Mouse (Mus musculus): Measurements from ENCODE around the gene C5ar1. TPM values are rescaled to one million over a fixed set of nuclear protein-coding genes. Genes with fewer than 3 reads are reported as not detected.

The C5ar1 gene
- total and polyA plus RNA-seq, 3 experiments, result 7.9 to 10.0 (median 8.1) TPM

DNA sequence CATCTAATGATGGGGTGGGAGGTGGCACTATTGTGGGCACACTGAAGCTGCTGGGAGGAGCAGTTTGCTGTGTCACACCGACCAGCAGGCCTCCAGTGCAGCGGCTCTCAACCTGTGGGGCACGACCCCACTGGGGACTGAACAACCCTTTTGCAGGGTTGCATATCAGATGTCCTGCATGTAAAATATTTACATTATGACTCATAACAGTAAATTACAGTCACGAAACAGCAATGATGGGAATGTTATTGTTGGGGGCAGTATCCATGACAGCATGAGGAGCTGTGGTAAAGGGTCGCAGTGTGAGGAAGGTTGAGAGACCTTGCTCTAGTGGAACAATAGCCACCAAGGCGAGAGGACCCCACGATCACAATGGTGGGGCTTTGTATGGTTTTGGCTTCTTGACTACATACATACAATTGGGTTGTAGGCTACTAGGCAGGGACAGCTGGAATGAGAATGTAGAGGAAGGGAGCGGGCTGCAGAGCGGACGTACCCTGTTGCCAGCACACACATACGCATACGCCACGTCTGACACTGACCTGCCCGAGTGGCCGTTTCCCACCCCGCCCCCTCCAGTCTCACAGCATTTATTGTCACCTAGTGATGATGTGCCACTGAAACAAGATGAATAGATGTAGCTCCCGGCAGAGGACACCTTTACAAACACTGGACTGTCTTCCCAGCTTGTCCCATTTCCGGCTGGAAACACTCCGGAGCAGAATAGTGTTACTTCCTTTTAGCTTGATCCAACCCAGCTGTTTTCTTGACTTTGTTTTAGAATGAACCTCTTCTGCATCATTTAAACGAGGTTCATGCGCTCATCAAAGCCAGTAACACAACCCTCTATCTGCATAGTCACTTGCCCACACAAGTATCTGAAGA, 50.3 kb downstream of the C5ar1 start:
- no peak for DNase-seq
- Histone ChIP-seq H3K4me3 (no peak overlapping the region), H3K79me2 (replicated peaks; ENCODE audit: control insufficient read depth, insufficient read depth, low read length) (no peaks in the 10 kb centered on the region), H3K27me3 (ENCODE audit: control insufficient read depth, insufficient read depth, low read length) (no peaks in the 10 kb centered on the region), H3K36me3 (ENCODE audit: control insufficient read depth, insufficient read depth, low read length) (no peaks in the 10 kb centered on the region), H3K4me1 (ENCODE audit: control insufficient read depth, insufficient read depth, low read length) (no peaks in the 10 kb centered on the region), H3K9ac (ENCODE audit: low read depth, low read length) (no peak overlapping the region), H3K27ac (no peak overlapping the region)
- 74% methylated on average over 21 of the region's 21 CpGs for WGBS
- TF ChIP-seq EP300 (IDR thresholded peaks at IDR 0.05; ENCODE audit: insufficient read depth, low read depth, low read length), result no peak
- no peak for TF ChIP-seq POLR2A (IDR thresholded peaks at IDR 0.05; ENCODE audit: insufficient read depth, low read depth, low read length)
- no peak for TF ChIP-seq CTCF (IDR thresholded peaks at IDR 0.05)
- intact Hi-C loops (cut with DNase I), result no loop called here

DNA sequence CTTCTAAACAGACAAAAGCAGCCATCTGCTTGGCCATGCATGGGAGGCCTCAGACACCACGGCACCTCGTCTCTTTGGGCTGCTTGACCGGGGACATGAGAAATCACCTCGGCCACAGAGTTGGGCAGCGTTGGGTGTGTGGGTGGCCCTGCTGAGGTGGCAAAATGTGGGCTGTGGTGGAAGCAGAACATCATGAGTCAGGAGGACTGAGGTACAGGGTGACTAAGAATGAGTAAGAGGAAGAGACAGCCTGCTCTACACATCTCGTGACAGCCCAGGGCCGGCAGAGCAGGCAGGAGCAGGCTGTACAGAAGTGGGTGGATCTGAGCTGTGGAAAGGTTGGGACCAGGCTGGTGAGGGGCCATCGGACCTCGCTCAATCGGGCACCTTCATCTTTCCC, 51.8 kb downstream of the C5ar1 start:
- WGBS, result 73% methylated on average over 10 of the region's 10 CpGs
- TF ChIP-seq CTCF (IDR thresholded peaks at IDR 0.05) (no peak), EP300 (IDR thresholded peaks at IDR 0.05; ENCODE audit: insufficient read depth, low read depth, low read length) (no peak), POLR2A (IDR thresholded peaks at IDR 0.05; ENCODE audit: insufficient read depth, low read depth, low read length) (no peak)
- peak in 1 of 2 experiments; percentile 47 for DNase-seq
- Histone ChIP-seq H3K79me2 (replicated peaks; ENCODE audit: control insufficient read depth, insufficient read depth, low read length) (no peaks in the 10 kb centered on the region), H3K36me3 (ENCODE audit: control insufficient read depth, insufficient read depth, low read length) (no peaks in the 10 kb centered on the region), H3K4me1 (ENCODE audit: control insufficient read depth, insufficient read depth, low read length) (no peaks in the 10 kb centered on the region), H3K27me3 (ENCODE audit: control insufficient read depth, insufficient read depth, low read length) (no peaks in the 10 kb centered on the region), H3K4me3 (no peak overlapping the region), H3K27ac (no peak overlapping the region; the same call in 1 of the 2 replicates), H3K9ac (ENCODE audit: low read depth, low read length) (no peak overlapping the region)
- intact Hi-C loops (cut with DNase I), result no loop called here

DNA sequence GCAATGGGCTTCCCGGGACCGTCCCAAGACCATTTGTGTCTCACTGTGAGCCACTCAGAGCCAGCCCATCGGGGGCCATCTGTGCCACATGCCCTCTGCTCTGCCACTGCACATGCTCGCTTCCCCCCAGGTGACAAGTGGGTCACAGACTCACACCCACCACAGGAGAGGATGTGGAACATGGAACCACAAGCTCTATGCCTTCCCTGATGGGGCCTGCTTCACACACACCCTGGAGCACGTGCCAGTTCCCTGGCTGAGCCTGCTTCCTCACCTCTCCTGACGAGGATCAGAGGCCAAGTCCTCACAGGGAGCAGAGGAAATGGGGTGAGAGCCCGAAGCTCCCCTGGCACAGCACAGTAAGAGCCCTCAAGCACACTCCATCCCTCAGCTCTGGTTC, 52.3 kb downstream of the C5ar1 start:
- H3K27me3 ChIP-seq (ENCODE audit: control insufficient read depth, insufficient read depth, low read length), result no peaks in the 10 kb centered on the region
- no peaks in the 10 kb centered on the region for H3K79me2 ChIP-seq (replicated peaks; ENCODE audit: control insufficient read depth, insufficient read depth, low read length)
- no peak overlapping the region; the same call in 1 of the 2 replicates for H3K27ac ChIP-seq
- H3K4me1 ChIP-seq (ENCODE audit: control insufficient read depth, insufficient read depth, low read length), result no peaks in the 10 kb centered on the region
- H3K36me3 ChIP-seq (ENCODE audit: control insufficient read depth, insufficient read depth, low read length), result no peaks in the 10 kb centered on the region
- WGBS, result 85% methylated on average over 7 of the region's 7 CpGs
- DNase-seq, result no peak
- H3K4me3 ChIP-seq, result no peak overlapping the region
- TF ChIP-seq POLR2A (IDR thresholded peaks at IDR 0.05; ENCODE audit: insufficient read depth, low read depth, low read length) (no peak), CTCF (IDR thresholded peaks at IDR 0.05) (no peak), EP300 (IDR thresholded peaks at IDR 0.05; ENCODE audit: insufficient read depth, low read depth, low read length) (no peak)
- no peak overlapping the region for H3K9ac ChIP-seq (ENCODE audit: low read depth, low read length)
- intact Hi-C loops (cut with DNase I), result no loop called here

DNA sequence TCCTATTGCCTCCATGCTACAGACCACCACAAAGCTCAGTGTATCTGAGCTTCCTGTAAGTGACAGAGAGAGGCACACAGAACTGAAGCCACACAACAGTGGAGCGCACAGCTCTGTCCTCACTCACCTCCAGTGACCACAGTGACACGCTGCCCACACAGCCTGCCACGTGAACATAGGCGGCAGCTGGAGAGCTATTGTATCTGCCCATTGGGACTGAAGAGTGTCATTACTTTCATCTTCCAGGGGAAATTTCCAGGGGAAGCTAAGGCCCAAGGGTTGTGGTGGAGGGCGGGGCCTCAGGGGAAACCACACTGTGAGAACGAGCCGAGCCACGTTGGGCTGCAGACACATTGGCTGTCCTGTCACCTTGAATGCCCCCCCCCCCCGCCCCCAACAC, 54.5 kb downstream of the C5ar1 start:
- intact Hi-C loops (cut with DNase I), result no loop called here
- no peak for DNase-seq
- Histone ChIP-seq H3K27ac (no peak overlapping the region), H3K4me1 (ENCODE audit: control insufficient read depth, insufficient read depth, low read length) (no peaks in the 10 kb centered on the region), H3K79me2 (replicated peaks; ENCODE audit: control insufficient read depth, insufficient read depth, low read length) (no peaks in the 10 kb centered on the region), H3K36me3 (ENCODE audit: control insufficient read depth, insufficient read depth, low read length) (no peaks in the 10 kb centered on the region), H3K9ac (ENCODE audit: low read depth, low read length) (no peak overlapping the region), H3K27me3 (ENCODE audit: control insufficient read depth, insufficient read depth, low read length) (no peaks in the 10 kb centered on the region), H3K4me3 (no peak overlapping the region)
- WGBS, result 77% methylated on average over 9 of the region's 9 CpGs
- TF ChIP-seq CTCF (IDR thresholded peaks at IDR 0.05) (no peak), POLR2A (IDR thresholded peaks at IDR 0.05; ENCODE audit: insufficient read depth, low read depth, low read length) (no peak), EP300 (IDR thresholded peaks at IDR 0.05; ENCODE audit: insufficient read depth, low read depth, low read length) (no peak)

DNA sequence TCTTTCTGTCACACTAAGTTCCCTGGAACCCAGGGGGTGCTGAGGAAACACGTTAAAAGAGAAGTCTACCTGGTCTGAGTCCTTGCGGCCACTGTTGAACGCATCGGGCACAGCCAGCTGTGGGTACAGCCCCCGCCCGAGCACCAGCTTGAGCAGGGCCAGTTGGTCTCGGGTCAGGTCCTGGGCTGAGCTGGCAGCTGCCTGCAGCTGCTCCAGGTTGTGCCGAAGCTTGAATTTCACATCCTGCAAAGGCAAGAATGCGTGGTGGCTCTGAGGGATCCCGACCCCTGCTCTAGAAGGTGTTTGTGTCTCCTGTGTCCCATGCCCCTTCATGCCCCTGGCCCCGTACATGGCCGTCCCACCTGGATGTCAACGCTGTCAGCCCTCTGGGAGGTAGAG, 55.8 kb downstream of the C5ar1 start:
- H3K79me2 ChIP-seq (replicated peaks; ENCODE audit: control insufficient read depth, insufficient read depth, low read length), result no peaks in the 10 kb centered on the region
- no peaks in the 10 kb centered on the region for H3K4me1 ChIP-seq (ENCODE audit: control insufficient read depth, insufficient read depth, low read length)
- DNase-seq, result no peak
- no peak overlapping the region for H3K27ac ChIP-seq
- TF ChIP-seq POLR2A (IDR thresholded peaks at IDR 0.05; ENCODE audit: insufficient read depth, low read depth, low read length), result no peak
- TF ChIP-seq CTCF (IDR thresholded peaks at IDR 0.05), result no peak
- TF ChIP-seq EP300 (IDR thresholded peaks at IDR 0.05; ENCODE audit: insufficient read depth, low read depth, low read length), result no peak
- no peaks in the 10 kb centered on the region for H3K27me3 ChIP-seq (ENCODE audit: control insufficient read depth, insufficient read depth, low read length)
- no peak overlapping the region for H3K9ac ChIP-seq (ENCODE audit: low read depth, low read length)
- H3K4me3 ChIP-seq, result no peak overlapping the region
- H3K36me3 ChIP-seq (ENCODE audit: control insufficient read depth, insufficient read depth, low read length), result no peaks in the 10 kb centered on the region
- intact Hi-C loops (cut with DNase I), result no loop called here
- WGBS, result 92% methylated on average over 13 of the region's 13 CpGs

DNA sequence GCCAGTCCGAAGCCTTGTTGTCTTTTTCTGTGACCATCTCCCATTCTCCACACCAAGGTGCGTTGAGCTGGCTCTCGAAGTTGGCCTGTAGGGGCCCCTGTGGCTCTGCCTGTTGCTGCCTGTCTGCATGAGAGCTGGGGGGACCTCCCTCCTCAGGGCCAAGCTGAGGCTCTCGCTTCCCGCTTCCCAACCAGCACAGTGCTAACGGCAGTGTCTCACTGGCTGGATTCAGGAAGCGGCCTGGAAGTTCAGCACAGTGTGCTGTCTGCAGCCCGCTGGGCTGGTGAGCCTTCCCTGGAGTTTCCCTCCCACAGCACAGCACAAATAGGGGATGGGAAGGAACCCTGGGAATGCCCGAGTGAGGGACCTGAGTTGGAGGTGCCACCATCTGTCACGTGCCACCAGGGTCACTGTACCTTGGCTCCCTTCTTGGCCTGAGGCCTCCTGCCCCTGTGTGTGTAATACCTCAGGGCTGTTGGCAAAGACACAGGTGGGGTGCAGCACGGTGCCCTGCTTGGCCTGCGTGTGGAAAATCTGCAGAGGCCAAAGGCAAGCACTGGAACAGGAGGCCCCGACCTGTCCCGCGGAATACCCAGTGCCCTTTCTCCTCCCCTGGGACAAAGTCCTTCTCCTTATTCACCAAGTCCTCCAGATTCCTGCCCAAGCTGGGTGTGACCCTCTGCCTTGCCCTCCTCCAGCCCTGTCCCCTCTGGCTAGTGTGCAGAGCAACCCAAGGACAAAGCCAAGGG, 56.4 kb downstream of the C5ar1 start:
- no peak overlapping the region for H3K9ac ChIP-seq (ENCODE audit: low read depth, low read length)
- no peak for DNase-seq
- no peak overlapping the region for H3K27ac ChIP-seq
- no peaks in the 10 kb centered on the region for H3K79me2 ChIP-seq (replicated peaks; ENCODE audit: control insufficient read depth, insufficient read depth, low read length)
- 79% methylated on average over 15 of the region's 15 CpGs for WGBS
- no peaks in the 10 kb centered on the region for H3K4me1 ChIP-seq (ENCODE audit: control insufficient read depth, insufficient read depth, low read length)
- intact Hi-C loops (cut with DNase I), result no loop called here
- H3K36me3 ChIP-seq (ENCODE audit: control insufficient read depth, insufficient read depth, low read length), result no peaks in the 10 kb centered on the region
- H3K4me3 ChIP-seq, result no peak overlapping the region
- no peaks in the 10 kb centered on the region for H3K27me3 ChIP-seq (ENCODE audit: control insufficient read depth, insufficient read depth, low read length)
- TF ChIP-seq POLR2A (IDR thresholded peaks at IDR 0.05; ENCODE audit: insufficient read depth, low read depth, low read length), result no peak
- TF ChIP-seq EP300 (IDR thresholded peaks at IDR 0.05; ENCODE audit: insufficient read depth, low read depth, low read length), result no peak
- TF ChIP-seq CTCF (IDR thresholded peaks at IDR 0.05), result no peak
